Mouse (Mus musculus) erythroid progenitor cell, adult 5-6 weeks (primary cell): ENCODE results near the gene Cyp2w1. TPM values are rescaled to one million over a fixed set of nuclear protein-coding genes. Genes with fewer than 3 reads are reported as not detected.

ENCODE experiments used
- ATAC-seq: replicated peaks from 2 replicates; pipeline ENCODE4 v1.8.0; 2016; ENCODE audit warnings: moderate number of reproducible peaks, mild to moderate bottlenecking, moderate TSS enrichment, inconsistent platforms; ENCODE audit not compliant: poor library complexity, low FRiP score, severe bottlenecking
- total RNA-seq, 2 experiments: library from RNA; stranded (forward) in 1 of 2; stranded (reverse) in 1 of 2; fragments of 150-400 nt in 1 of 2; fragments of 186-747, 209-891 nt in 1 of 2; gene quantifications; 2 replicates each; pipeline versions ENCODE4 v1.2.3 to v1.2.4; 2015 to 2017; ENCODE audit warnings: low replicate concordance in 2 of 2

Cyp2w1 gene
- total RNA-seq (2015; ENCODE audit: low replicate concordance) (not detected in 2 replicates), total RNA-seq (2017; ENCODE audit: low replicate concordance) (not detected in 2 replicates)

DNA sequence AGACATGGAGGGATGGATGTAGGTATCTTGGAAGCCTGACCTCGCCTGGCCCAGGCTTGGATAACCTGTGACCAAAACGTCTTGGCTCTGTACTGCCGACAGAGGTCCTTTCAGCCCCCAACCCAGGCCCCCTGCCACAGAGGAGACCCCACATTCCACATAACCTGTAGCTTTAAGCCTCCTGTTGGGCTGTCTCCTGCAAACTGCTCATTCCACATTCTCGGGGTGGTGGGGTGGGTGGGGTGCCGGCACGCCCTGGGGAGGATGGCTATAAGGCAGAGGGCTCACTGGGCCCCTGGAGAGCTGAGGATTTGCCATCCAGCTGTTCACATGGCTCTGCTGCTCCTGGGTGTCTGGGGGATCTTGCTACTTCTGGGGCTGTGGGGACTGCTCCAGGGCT is at the start of gene Cyp2w1:
Gene Cyp2w1 (plus strand): TSS at position 301 of the 400 bp plus-strand sequence.
- ATAC-seq, result no peak

DNA sequence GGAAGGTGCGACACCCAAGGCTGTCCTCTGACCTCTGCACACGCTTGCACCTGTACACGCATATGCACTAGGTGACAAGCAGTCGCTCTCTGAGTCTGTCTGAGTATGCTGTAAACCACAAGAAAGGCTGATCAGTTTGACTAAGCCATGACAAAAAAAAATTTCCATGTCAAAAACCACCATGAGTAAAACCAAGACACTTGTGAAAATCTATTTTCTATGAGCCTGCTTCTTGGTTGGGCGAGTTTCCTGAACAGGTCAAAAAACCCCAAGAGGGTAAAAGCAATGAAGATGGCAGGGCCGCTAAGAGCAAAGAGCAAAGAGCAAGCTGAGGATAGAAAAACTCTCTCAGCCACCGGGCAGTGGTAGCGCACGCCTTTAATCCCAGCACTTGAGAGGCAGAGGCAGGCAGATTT is 48.8 kb upstream of the Cyp2w1 start:
- ATAC-seq, result no peak

DNA sequence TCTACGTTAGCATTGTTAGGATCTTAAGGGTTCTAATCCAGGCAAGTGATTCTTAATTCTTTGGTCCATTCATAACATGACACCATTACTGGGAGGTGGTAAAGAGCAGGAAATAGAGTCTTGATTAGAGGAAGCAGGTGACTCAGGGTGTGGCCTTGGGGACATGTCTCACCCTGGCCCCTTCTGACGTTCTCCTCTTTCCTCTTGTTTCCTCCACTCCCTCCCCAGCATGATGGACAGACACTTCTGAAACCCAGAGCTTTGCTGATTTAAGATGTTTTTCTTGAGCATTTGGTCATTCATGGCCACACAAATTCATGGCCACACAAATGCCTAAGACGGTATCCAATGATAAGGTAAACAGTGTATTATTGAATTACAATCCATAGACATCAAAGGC is 42.5 kb upstream of the Cyp2w1 start:
- ATAC-seq, result no peak

DNA sequence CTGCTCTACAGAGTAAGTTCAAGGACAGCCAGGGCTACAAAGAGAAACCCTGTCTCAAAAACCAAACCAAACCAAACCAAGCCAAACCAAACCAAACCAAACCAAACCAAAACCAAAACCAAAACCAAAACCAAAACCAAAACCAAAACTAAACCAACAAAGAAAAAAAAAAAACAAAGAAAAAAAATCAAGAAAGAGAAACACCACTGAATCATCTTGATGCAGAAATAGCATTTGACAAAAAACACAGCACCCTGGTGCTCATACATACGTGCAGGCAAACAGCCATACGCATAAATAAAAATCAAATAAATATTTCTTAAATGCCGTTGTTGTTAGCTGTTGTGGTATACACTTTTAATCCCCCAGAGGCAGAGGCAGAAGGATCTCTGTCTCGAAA is 41.9 kb upstream of the Cyp2w1 start:
- no peak for ATAC-seq

DNA sequence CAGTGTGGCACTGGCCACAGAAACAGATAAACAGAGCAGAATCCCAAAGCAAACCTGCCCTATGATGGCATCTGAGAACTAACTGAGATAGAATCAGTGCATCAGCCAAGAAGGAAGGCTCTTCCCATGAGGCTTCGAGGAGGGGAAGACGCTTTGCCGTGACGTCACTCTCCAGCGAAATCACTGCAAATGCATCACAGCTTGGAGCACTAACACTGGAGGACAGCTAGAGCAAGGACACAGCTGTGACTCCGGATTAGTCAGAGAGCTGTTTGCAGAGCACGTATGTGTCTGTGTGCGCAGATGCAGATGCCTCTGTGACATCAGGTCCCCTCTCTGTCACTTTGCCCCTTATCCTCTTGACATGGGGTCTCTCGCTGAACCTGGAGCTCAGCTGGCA is 40.6 kb upstream of the Cyp2w1 start:
- no peak for ATAC-seq

DNA sequence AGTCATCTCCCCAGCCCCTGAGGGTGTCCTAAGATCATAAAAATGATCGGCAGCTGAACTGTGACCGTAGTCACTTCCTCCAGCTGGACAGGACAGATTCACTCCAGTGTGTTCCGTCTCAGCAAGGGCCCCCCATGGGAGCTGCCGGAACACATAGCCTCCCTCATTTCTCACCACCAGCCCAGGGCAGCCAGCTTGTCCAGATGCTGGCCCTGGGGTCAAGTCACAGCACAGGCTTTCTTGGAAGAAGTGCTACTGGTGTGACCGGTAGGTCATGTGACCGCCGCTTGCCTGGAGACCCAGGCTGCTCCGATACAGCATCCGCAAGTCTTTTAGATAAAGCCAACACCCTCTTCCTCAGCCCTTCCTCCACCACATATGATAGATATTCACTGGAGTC is 38.9 kb upstream of the Cyp2w1 start:
- no peak for ATAC-seq

DNA sequence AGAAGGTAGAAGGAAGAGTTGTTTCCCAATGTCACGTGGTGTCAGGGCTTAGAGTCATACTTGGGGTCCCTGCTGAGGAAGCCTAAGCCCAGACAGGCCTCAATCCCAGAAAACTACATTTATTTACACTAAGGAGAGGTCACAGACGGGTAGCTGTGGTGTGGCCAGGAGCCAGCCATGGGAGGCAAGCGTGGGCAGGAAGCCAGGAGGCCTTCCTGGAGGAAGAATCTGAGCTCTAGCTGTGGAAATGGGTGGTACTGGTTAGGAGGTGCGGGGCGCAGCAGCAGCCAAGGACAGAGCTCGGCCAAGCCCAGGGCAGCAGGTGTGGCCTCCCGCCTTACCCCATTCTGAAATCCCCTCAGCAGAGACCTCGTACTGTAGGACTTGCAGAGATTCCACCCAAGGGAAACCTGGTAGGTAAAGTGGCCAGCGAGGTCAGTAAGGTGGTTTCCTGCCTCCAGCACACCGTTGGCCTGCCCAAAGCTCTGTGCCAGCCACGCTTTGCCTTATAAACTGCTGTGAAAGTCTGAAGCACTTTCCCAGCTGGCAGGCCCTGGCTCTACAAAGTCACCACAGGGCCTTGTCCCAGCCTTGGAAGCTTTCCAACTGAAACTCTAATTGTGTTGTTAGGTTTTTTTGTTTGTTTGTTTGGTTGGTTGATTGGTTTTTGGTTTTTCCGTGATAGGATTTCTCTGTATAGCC is 37.3 kb upstream of the Cyp2w1 start:
- ATAC-seq, result no peak

DNA sequence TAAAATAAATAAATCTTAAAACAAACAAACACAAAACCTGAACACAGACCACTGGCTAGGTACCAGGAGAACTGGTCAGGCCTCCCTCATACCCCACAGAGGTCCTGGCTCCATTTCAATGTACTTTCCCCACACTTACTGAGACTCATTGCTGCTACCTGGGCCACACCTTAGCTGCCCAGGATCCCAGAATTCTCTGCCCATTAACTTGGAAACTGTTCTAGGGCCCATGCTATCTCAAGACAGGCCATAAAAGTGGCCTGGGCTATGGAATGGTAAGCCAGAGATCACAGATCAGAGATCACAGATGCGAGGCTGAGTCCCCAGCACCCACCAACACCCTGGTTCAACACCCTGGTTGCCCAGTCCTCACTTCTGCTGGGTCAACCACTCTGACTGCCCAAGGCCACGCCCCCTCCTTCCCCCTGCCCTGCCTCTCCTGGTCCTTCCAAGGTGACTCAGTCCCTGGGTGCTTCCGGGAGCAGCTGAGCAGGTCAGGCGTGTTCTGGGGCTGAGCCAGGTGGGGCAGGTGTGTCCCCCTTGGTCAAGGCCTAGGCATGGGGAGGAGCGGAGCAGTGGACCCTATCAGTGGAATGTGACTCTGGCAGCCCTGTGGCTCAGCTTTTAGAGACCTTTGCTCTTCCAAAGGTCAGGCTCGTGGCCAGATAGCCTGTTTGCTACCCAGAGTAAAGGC is 35.3 kb upstream of the Cyp2w1 start:
- no peak for ATAC-seq

DNA sequence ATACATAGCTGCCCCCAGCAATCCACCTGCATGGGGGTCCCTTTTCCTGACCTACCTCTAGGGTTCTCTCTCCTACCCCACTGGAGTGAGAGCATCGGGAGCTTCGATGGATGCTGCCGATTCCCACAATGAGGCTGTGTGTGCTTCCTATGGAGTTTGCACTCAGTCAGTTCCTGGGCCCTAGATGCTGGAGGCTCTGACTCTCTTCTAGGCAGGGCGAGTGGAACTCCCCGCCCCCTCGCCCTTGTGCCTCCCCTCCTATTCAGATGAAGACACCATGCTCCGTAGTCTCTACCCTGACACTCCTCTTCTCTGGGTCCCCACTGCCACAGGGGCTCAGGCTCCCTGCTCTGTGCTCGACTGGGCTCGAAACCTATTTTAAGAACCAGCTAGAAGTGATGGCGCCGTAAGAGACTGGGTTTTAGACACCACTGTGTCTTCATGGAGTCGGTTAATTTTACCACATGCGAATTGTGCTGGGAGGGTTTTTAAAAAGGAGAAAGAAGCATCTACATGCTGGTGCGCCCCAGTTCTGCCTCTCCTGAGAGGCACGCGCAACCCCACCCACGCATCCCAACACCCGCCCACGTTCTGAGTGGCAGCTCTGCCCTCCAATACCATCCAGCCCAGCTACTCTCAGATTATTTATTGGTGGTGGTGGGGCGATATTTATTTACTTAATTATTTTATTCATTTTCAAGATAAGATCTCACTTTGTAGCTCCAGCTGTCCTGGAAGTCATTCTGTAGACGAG is 34.5 kb upstream of the Cyp2w1 start:
- ATAC-seq, result no peak

DNA sequence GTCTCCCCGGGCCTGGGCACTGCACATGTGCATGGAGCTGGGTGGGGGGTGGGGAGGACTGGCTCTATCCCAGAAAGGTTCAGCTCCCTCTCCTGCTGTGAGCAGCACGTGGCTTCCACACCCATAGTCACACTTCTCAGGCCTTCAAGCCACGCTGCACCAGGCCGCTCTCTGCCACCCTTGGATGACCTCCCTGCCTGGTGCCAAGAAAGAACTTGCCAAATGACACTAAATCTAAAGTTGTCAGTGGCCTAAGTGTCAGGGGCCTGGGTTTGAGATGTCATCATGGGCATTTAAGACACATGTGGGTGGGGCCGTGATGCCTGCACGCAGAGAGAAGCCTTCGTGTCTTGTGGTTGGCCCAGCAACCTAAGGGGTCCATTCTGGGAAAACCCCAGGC is 32.0 kb upstream of the Cyp2w1 start:
- ATAC-seq, result no peak

DNA sequence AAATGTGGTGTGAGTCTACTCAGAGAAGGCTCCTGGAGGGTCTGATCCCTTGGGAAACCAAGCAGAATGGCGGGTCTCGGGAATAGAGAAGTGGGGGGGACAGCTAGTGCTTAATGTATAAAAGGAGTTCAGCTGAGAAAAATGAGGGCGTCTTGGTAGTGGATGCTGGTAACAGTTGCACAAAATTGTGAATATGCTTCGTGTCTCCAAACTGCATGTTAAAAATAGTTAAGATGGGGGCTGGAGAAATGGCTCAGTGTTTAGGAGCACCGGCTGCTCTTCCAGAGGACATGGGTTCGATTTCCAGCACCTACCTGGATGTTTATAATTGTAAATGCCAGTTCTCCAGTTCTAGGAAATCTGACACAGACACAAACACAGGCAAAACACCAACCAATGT is 31.1 kb upstream of the Cyp2w1 start:
- no peak for ATAC-seq

DNA sequence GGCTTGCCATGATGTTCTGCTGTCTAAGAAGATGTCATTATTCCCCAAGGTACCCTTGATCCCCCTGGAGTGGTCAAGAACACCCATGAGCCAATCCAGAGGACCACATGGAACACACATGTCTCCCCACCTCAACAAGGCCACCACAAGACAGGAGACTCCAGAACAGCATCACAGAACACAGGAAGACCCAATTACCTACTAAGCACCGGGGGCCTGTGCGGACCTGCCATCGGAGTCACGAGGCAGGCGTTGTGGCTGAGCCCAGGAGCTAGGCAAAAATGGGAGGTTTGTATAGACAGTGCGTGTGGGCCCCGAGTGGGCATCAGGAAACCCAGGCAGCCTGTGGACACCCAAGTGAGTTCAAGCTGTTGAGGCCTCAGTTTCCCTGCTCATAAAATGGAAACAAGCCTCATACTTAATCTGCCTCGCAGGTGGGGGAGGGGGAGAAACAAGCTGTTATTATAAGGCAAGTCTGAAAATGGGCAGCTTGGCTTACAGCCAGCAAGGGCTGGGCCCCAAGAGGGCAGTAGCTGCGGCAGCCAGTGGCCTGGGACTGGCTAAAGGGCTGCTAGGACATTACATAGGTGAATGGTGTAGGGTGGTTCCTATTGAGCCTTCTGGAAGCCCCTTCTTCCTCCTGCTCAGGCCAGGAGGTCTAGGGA is 29.0 kb upstream of the Cyp2w1 start:
- no peak for ATAC-seq

DNA sequence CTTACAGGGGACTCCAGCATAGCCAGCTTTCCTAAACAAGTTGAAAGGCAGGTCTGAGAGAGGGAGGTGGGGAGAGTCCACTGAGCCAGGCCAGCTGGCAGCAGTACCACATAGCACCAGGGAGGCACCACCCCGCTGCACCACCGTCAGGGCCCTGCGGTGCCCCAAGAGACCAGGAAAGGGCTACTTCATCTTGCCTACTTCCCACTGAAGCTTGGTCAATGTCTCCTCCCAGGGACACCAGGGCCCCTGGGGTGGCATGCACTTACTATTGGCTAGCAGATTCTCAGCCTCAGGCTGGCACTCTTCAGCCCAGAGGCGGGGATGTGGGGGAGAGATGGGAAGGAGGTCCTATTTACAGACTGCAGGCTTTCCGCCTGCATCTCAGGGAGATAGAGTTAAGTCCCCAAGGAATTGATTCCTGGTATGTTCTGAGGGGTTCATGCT is 28.3 kb upstream of the Cyp2w1 start:
- ATAC-seq, result no peak

DNA sequence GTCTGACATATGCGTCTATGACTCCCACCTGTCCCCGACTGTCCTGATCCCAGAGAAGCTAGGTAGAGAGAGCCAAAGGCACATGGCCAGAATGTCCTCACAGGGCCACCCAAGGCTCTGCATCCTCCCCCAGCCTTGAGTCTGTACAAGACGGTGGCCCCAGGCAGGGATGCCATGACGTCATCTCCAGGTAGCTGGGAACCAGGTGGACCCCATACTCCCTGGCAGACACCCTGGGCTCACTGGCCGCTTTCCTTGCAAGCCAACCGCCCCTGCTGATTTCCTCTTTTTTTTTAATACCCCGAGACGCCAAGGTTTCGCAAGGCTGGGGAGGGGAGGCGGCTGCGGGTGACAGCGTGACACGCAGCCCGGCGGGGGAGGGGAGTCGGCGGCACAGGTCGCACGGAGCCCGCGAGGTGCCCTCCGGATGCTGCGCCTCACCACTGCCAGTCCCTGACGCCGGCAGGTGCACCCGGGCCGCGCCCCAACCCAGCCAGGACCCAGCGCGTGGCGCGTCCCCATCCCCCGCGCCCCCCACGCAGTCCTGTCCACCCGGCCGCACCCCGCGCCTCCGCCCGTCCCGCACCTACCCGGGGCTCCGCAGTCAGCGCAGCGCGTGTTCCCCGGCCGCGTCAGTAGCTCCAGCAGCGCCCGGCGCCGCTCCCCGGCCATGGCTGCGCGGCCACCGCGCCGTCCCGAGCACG is 27.6 kb upstream of the Cyp2w1 start:
- ATAC-seq, result no peak

DNA sequence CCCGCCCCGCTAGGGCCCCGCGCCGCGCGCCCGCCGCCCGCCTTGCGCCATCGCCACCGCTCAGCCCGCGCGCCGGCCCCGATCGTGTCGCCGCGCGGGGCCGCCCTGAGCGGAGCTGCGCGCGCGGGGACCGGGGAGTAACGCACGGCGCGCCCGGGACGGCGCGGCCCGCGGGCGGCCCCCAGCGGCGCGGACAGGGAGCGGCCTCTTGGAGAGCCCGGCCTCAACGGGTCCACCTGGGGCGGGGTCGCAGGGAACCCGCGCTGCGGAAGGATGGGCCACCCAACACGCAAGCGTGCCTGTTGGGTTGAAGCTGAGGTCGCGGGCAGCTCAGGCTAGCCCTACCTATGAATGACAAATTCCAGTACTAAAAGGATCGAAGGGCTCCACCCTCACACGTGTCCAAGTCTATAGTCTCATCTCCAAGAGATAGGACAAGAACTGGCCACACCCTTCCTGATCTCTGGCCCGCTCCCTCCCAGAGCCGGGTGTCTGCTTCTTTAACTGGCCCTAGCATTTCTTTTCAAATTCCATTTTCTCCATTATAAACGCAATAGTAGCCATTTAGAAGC is 26.9 kb upstream of the Cyp2w1 start, which contains the start of gene Adap1:
Gene Adap1 (minus strand): TSS at position 228 of the 572 bp plus-strand sequence.
- peak; percentile 36; the same call in 1 of the 2 replicates for ATAC-seq

DNA sequence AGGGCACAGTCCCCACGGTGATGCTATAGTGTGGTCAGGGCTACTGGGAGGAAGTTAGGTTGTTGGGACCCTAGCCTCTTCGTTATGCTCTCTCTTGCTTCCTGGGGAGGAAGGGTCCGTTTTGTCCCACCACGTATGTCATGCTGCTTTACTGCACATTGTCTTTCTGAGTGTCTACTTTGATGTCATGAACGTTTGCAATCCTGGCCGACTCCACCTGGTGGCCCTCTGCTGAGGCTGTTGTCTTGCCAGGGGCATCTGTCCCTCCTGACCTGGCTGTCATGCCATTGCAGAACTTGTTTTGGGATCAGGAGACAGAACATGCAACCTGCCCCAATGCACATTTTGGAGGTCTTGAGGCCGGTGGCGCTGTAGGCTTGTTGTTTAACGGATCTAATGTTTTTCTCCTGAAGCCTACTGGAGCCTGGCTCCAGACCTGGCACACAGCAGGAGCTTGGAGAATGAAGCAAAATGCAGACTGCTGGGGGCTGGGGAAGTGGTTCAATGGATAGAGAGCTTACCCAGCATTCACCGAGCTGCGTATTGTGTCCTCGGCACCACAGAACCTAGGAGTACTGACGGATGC is 26.2 kb upstream of the Cyp2w1 start:
- ATAC-seq, result no peak

DNA sequence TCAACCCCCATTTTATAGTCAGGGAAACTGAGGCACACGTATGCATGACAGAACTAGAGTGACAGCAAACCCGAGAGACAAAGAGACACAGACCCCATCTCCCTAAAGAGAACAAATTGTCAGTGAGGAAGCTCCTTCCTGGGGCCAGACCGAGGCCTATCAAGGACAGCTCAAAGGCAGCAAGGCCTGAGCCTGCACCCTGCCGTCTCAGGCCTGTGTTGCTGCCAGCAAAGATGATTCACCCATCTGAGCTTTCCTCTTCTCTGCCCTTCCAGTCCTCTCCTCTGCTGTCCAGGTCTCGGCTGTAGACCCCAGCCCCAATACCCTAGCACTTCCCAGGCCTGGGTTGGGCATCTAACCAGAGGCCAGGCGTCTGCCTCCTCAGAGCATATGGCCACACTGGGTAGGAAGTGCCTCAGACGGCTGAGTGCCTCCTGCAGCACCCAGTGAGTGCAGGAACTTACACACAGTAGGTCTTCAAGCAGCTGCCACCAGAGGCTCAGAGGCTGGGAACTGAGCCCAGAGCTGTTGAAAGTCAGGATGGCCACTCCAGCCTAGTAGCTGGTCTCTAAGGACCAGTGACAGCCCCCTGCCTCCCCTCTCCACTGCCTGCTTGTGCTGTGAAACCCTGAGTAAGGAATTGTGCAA is 25.3 kb upstream of the Cyp2w1 start:
- ATAC-seq, result no peak

DNA sequence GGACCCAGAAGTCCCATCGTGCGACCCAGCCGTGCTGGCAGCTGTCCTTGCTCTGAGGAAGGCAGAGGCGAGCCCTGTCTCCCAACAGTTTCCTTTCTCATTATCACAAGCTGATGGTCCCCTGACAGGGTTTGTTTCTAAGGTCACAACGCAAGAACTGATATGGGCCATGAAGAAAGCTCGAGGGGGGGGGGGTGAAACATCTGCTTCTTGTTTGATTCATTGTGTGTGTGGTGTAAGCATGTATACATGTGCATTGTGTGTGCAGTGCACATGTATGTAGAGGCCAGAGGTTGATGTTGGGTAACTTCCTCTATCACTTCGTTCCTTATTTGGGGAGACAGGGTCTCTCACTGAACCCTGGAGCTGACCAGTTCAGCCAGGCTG is 24.8 kb upstream of the Cyp2w1 start:
- no peak for ATAC-seq
